Mouse (Mus musculus) Muller cell, postnatal 12 days (primary cell): Measurements from ENCODE around the gene Olfr491.

Experiments used
- DNase-seq: peaks from one replicate; pipeline ENCODE4 v3.0.0-alpha.2; 2015; ENCODE audit errors: inconsistent ontology term

The Olfr491 gene

DNA sequence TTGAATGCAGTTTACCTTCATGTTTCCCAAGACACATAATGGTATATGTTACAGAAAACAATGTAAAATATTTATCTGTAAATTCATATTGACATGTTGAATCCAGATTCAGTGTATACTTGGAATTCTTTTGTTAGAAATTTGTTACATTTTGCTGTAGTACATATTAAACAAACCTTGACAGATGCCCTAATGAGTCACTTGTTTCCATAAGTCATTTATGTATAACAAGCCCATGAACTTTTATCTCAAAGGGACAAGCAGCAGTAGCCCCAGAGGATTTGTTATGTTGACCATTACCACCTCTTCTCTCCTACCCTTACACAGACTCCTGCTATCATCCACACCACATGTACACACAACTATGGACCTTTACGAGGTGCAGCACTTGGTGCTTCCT lies at the start of gene Olfr491:
Olfr491 (plus strand) TSS at position 301 of the 400 bp plus-strand sequence.
- DNase-seq, result no peak

DNA sequence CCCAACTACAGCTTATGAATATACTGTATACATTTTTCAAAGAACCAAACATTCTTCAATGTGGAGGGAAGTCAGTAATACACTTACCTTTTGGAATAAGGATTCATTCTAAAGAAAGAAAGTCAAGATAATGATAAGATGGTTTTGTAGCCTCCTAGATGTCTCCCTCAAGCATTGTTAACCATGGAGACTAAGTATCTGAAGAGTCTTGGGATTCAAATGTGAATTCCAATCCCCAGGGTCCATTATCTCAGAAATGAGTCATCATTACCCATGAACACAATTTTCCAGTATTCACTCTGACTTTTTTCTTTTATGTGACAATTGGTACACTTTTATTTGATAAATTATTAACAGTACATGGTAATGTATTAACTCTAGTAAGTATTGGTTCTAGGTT lies 24.4 kb upstream of the Olfr491 start, which contains the start of gene Olfr490:
Olfr490 (minus strand) TSS at position 101 of the 400 bp plus-strand sequence.
- no peak for DNase-seq

DNA sequence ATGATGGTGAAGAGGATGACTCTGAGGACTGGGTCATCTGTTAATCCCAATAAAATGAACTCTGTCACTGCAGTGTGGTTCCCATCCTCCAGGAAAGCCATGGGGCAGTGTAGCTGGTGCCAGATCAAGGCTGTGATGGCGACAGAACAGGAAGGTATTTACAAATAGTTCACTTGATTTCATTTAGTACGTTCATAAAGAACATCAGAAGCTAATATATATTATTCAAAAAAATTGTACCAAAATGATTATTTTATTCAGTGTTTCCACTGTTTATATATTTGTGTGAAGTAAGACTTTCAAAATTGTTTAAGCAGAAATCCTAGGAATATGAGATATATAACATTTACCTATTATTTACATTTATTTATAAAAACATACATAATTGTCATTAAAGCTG lies 10.3 kb downstream of the Olfr491 start, which contains the start of gene Olfr492:
Olfr492 (minus strand) TSS at position 101 of the 400 bp plus-strand sequence.
- no peak for DNase-seq

DNA sequence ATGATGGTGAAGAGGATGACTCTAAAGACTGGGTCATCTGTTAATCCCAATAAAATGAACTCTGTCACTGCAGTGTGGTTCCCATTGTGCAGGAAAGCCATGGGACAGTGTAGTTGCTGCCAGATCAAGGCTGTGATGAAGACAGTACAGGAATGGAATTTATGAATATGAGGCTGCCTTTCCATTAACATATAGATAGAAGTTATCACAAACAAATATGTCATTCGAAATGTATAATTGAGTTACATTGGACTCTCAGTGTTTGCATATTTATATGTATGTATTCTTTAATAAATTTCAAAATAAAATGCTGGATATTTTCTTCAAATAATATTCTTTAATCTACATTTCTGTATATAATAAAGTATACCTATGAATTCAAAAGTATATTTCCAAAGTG lies 33.6 kb downstream of the Olfr491 start, which contains the start of gene Olfr493:
Olfr493 (minus strand) TSS at position 101 of the 400 bp plus-strand sequence.
- no peak for DNase-seq

DNA sequence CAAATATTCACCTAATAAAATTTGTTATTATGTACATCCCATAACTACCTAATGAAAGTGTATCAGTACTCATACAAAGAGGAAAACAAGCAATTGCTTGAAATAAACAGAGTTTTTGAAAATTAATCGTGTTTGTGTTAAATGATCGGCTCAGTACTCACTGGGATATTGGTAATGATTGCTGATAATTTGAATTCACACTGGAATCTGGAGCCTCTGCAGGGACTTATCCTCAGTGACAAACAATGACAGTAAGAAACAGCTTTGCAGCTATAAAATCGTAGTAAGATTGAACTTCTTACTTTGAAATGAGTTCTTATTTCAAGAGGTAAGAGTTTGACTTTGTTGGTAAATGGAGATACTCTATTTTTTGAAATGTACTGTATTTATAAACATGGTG lies 51.8 kb downstream of the Olfr491 start, which contains the start of gene Olfr494:
Olfr494 (plus strand) TSS at position 301 of the 400 bp plus-strand sequence.
- no peak for DNase-seq
